Mouse (Mus musculus): Measurements from ENCODE around the gene Fbxo36. TPM values are rescaled to one million over a fixed set of nuclear protein-coding genes. Genes with fewer than 3 reads are reported as not detected.

Fbxo36 gene
- total RNA-seq, 1 experiment from 2014 or later = 13.5 TPM

DNA sequence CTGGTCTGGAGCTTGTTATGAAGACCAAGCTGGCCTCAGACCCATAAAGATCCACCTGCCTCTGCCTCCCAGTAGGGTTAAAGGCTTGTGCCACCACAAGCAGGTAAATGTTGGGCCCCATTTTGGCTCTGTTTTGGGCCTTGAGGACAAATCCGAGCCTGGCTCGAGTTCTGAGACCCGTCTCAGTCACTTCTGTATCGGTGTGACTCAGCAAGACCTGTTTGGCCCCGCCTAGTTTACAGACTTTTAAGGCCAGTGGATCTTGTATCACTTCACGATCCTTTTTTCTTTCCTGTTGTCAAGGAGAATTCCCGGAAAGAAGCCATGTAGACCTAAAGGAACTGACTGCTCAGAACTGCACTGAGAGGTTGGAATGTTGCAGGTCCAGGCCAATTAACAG, 50.9 kb downstream of the Fbxo36 start:
- DNase-seq = no peak

- no peak for DNase-seq
Observed at GRCm38 (mm10) chr1:84891746-84892145, 52.1 kb downstream of the Fbxo36 start.

DNA sequence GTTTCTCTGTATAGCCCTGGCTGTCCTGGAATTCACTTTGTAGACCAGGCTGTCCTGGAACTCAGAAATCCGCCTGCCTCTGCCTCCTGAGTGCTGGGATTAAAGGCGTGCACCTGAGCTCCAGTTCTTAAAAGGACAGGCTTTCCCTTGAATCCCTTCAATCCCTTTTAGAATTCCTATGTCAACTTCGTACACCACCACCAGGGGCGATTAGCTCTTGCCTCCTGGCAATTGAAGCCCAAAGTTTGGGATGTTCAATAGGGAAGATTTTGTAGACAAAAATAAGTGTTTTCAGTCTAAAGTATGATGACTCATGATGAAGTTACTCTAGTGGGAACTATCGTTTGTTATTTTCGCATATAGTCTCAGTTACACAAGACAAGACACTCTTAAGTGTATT, 57.7 kb downstream of the Fbxo36 start:
- no peak for DNase-seq

GRCm38 (mm10) chr1:84899156-84899555, 59.5 kb downstream of the Fbxo36 start:
- peak; percentile 29 for DNase-seq

DNA sequence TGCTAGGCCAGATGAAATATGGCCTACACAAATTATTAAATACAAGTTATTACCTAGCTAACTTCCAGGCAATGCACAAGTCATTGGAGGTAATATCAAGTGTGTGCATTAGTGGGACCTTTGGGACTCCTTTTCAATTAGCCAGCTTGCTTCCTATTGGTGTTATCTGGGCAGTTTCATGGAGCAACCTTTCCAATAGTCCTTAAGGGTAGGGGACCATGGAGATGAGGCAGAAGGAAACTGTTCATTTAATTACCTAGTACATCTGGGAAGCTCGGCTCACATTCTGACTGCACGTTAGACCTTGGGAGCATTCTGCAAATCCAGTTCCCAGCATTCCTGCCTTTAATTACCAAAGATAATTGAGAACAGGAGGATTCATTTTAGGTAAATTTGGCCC, 64.8 kb downstream of the Fbxo36 start:
- no peak for DNase-seq

DNA sequence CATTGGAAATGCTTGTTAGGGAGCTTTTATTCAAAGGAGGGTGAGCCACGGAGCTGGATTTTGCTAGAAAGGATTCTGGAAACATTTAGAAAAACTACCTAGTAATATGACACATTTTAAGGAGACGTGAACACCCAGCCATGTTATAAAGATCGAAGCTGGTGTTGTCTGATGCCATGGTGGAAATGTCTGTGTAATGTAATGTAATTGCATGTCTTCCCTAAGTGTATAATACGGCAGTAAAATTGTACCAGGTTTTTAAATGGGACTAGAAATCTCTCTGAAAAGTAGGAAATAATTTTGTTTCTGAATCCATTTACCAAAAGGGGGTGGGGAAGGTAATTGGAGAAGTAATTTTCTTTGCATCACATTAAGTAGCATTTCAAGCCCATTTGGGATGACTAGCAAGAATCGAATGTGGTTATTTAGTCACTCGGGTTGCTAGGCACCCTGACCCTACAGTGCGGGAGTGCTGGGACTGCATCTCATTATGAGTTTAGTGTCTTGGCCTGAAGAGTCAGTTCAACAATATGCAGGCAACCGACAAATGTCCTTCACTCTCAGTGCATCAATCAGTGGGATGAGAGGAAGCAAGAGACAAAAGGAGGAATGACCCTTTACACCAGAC, 70.7 kb downstream of the Fbxo36 start:
- no peak for DNase-seq

- DNase-seq = no peak
Observed at GRCm38 (mm10) chr1:84912571-84912970, 72.9 kb downstream of the Fbxo36 start.

DNA sequence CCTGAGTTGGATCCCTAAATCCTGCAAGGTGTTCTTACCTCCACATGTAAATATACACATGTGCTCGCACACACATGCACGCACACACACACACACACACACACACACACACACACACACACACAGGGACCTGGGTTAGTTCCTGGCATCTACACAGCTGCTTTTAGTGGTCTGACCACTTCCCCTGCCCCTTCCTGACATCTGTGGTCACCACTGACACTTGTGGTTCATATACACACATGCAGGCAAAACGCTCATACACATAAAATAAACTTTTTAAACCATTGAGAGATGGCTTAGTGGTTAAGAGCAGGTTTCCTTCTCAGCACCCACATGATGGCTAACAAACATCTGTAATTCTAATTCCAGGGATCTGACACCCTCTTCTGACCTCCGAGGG, 75.4 kb downstream of the Fbxo36 start:
- no peak for DNase-seq

- no peak for DNase-seq
Observed at GRCm38 (mm10) chr1:84918865-84919264, 79.2 kb downstream of the Fbxo36 start.

GRCm38 (mm10) chr1:84923432-84923831, 83.8 kb downstream of the Fbxo36 start:
- no peak for DNase-seq

GRCm38 (mm10) chr1:84924134-84924533, 84.5 kb downstream of the Fbxo36 start:
- no peak for DNase-seq

DNA sequence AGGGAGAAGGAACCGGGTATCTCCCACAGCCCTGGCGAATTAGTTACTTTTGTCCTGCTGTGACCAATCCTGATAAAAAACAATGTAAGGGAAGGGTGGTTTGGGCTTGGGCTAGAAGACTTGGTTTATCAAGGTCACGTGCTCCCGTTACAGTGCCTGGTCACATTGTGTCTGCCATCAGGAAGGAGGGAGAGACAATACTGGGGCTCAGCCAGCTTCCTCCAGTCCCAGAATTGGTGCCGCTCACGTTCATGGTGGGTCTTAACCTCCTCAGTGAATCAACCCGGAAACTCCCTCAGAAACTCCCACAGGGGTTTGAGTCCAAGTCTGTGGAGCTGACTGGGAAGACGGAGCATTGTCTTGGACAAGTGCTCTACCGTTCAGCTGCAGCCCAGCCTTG, 86.0 kb downstream of the Fbxo36 start:
- no peak for DNase-seq

DNA sequence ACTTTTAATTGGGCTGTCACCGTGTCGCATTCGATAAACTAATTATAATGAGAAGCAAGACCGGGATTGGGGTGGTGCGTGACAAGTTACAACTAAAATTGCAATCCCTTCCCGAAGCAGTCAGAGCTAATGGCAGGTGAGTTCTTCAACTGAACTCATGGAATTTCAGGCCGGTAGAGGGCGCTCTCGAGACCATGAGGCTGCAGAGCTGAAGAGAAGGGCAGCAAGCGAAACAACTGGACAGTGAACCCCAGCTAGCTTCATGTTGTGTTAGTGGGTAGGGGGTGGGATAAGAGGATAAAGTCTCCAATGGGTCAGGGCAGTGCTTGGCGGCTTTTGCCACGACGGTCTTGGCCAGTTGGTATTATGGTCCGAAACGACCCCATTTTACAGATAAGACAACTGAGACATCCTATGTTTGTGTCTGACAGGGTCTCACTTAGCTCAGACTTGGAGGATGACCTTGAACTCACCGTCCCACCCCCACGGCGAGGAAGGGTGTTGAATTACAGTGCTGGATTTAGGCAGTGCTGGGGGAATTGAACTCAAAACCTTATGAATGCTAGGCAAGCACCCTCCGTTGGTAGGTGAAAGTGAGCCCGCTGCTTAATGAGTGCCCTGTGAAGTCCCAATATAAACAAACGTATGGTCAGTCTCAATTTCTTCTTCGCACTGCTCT, 94.0 kb downstream of the Fbxo36 start:
- peak; percentile 90 for DNase-seq

DNA sequence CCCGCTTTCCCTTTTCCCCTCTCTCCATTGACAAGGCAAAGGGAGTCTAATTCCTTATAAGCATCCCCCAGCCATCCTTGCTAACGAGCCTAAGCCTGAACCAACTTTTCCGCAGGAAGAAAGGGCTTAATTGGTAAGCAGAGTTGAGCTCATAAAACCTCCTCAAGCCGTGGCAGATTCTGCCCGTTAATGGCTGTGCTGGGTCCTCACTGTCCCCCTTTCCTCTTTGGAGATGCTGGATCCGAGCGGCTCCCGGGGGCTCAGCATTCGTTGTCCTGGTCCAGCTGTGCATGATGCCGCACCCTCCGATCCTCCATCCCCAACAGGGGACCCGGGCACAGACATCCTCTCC, 94.5 kb downstream of the Fbxo36 start:
- no peak for DNase-seq

- peak; percentile 34 for DNase-seq
Observed at GRCm38 (mm10) chr1:84934503-84935333, 95.1 kb downstream of the Fbxo36 start, which contains the start of gene Slc16a14. Gene Slc16a14, minus strand, starts transcription at chr1:84935134.

- DNase-seq = peak; percentile 71
Observed at GRCm38 (mm10) chr1:84935668-84936067, 96.0 kb downstream of the Fbxo36 start.

- DNase-seq = no peak
Observed at GRCm38 (mm10) chr1:84936716-84937510, 97.3 kb downstream of the Fbxo36 start.

DNA sequence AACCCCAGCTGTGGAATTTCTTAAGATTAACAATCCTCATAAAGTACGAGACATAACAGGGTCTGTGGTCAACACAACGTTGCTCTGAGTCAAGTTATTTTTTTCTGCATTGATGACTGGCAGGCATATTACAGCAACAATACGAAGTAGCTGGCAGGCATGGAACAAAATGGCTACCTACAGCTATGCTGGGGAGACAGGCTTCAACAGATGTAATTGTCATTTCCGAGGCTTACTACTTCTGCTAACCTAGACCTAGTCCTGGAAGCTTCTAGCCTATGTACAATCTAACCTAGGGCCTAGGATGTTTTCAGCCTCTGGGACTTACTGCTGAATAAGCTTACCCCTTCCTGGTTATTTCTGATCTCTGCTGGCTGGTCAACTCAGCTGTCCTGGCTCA, 99.8 kb downstream of the Fbxo36 start:
- no peak for DNase-seq

DNA sequence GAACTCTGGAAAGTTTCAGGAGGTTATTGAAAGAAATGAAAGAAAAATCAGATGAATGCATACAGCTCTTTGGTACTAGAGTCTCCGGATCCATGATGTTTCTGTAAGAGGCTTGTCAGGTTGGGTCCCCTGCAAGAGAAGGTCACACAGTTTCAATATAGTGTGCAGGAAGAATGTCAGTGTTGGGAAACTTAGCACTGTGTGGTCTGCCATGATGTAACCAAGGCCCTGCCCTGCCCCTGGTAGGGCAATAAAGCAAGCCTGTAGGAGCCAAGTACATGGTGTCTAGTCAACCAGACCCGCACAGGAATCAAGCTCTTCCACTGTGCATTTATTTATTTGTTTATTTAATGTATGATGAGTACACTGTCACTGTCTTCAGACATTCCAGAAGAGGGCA, 100.7 kb downstream of the Fbxo36 start:
- no peak for DNase-seq

GRCm38 (mm10) chr1:84942666-84943065, 103.0 kb downstream of the Fbxo36 start:
- no peak for DNase-seq

- DNase-seq = no peak
Observed at GRCm38 (mm10) chr1:84943549-84943948, 103.9 kb downstream of the Fbxo36 start.

DNA sequence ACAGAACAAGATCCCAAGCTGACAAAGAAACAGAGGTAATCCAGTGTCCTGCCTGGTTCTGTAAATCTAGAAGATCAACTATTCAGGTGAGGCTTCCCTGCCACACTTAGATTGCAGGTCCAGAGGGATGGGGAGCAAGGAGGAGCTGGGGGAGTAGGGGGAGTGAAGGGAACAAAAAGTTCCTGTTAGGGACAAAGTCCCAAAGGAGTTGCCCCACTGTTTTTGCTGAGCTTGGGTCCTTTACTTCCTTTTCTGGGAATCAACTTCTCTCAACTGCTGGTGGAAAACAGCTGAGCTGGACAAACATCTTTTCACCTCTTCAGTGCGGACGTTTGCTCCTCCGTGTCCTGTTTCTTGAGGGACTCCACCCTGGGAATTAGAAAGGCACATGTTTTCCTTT, 106.3 kb downstream of the Fbxo36 start:
- no peak for DNase-seq

DNA sequence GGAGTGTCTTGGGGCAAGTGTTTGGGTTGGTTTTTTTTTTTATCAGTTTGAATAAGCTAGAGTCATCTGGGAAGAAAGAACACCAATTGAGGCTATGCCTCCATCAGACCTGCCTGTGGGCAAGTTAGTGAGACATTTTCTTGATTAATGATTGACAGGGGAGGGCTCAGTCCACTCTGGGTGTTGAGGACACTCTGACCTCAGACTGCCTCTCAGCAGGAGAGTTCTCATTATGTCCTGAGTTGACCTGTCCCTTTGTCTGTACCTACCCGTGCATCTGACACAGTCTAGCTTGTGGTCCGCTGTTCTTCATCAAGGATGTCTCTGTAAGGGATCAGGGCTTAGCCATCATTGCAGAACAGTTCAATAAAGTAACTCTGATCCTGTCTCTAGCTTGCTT, 107.7 kb downstream of the Fbxo36 start:
- DNase-seq = no peak

All from adrenal gland, postnatal 25 days (tissue).